Mouse (Mus musculus) adrenal gland, postnatal 4 days (tissue): ENCODE results near the gene Zdhhc6. TPM values are rescaled to one million over a fixed set of nuclear protein-coding genes. Genes with fewer than 3 reads are reported as not detected.

Experiments
- DNase-seq, 2 experiments: peaks; one replicate each; pipeline ENCODE4 v3.0.0; 2021 to 2022; ENCODE audit warnings: low spot score in 2 of 2, mixed read lengths in 2 of 2
- total RNA-seq, 2 experiments: library from RNA; stranded (reverse); gene quantifications; 2 replicates each; pipeline ENCODE4 v1.2.3; 2021

Zdhhc6 gene
- total RNA-seq, 2 experiments from 2014 or later: 48.5 to 49.9 TPM

DNA sequence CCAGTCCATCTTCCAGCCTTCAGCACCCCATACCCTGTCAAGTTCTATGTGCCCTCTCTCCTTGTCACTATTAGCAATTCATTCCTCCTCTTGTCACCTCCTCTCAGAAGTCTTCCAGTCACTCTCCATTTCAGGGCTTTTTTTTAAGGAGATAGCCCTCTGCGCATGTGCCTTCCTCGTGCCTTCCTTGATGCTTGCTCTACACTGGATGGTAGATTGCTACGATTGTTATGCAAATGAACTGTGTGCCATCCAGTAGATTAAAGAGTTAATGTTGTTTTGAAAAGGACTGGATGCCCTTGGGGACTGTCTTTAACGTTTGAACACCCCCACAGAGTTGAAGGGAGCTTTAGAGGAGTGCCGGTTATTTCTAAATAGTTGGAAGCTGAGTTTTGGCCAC, 89.2 kb downstream of the Zdhhc6 start:
- no peak for DNase-seq

DNA sequence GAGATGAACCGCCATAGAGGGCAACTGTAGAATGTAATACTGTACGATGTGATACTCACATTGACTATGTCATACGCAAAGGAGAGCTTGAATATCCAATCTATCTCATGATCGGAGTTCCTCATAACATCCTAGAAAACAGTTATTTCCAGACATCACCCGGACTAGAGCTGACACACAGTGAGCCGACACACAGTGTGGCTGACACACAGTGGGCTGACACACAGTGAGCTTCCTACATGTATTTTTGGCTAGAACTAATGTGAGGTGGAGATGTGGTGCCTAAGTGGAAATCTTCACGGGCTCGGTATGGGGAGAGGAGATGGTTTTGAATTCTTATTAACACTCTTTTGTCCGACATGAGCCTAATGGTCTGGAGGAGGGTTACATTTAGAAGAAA, 93.6 kb downstream of the Zdhhc6 start:
- no peak for DNase-seq

Other genes starting within 250 kb of the Zdhhc6 start
- gene Gpam, start 188.8 kb downstream of the Zdhhc6 start, total RNA-seq: 100 to 1,000 TPM; 192 to 213 TPM
- gene Tectb, start 135.3 kb downstream of the Zdhhc6 start, total RNA-seq: under 1 TPM; 0.31 to 0.42 TPM
- under 1 TPM in 1 of 2 experiments, not detected in 1; 0.08 TPM for gene Gucy2g, start 74.8 kb downstream of the Zdhhc6 start, total RNA-seq
- 10 to 100 TPM; 55.7 to 89.0 TPM for gene Acsl5, start 64.1 kb downstream of the Zdhhc6 start, total RNA-seq
- 10 to 100 TPM; 37.4 to 38.1 TPM for gene Vti1a, start 263 bp upstream of the Zdhhc6 start, total RNA-seq